Mouse (Mus musculus) thymus, adult 2 months (tissue): ENCODE measurements around the gene Rmi2.

Experiments used
- CTCF ChIP-seq: fragments of 200-500 bp; IDR thresholded peaks from 2 replicates; pipeline ENCODE4 v1.5.1; 2012; ENCODE audit warnings: mild to moderate bottlenecking, control low read depth, low read length, moderate library complexity, borderline replicate concordance; ENCODE audit not compliant: control insufficient read depth, poor library complexity, insufficient read depth; ENCODE audit errors: extremely low read depth
- POLR2A ChIP-seq: fragments of 200-500 bp; IDR thresholded peaks from 2 replicates; pipeline ENCODE4 v1.6.1; 2012; ENCODE audit warnings: mild to moderate bottlenecking, low read length, control low read depth, moderate library complexity; ENCODE audit not compliant: control insufficient read depth, poor library complexity, insufficient read depth; ENCODE audit errors: extremely low read depth

DNA sequence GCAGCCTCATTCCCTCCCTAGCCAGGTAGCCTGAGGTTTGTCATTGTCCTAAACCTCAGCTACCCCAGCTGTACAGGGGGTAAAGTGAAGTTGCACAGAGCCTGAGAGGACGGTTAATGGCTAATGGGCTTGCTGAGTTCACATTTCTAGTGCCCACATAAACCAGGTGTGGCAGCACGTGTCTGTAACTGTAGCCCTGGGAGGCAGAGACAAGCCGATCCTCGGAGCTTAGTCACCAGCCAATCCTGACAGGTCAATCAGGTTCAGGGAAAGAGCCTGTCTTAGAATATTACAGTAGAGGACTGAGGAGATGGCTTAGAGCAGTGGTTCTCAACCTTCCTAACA lies 6.4 kb upstream of the Rmi2 start:
- TF ChIP-seq CTCF (no peak), POLR2A (no peak)
